8 mouse cellular contexts compared by ENCODE assay signal in the genomic region with DNA sequence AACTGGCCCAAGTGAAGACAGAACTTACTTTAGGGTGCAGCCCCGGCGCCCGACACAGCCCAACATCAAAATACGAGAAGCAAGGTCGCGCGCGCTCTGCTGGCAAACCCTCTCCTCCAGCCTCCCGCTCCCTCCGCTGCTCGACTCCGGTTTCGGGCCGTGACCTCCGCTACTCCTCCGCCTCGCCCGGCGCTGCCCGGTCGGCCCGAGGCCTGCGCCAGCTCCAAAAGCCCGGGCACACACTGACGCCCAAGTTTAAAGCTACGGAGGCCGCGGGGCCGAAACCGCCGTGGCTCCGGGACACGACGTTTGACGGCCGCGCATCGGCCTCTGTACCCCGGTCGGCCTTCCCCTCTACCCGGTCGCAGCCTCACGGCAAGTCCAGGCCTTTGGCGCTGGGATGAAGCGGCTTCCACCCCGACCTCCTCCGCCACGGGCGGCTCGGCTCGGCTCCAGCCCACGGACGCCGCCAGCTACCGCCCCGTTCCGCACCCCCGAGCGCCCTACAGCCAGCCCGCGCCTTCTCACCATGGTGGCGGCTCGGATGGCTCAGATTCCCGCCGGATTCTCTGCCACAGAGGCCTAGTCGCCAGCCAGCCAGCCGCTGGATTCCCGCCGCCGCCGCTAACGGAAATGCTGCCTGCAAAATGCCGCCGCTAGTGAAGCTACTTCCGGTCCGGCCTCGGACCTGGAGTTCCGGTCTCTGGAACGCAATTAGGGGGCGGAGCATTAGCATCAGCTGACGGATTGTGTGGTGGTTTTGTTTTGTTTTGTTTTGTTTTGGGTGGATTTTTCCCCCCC. TPM values are rescaled to one million over a fixed set of nuclear protein-coding genes. Genes with fewer than 3 reads are reported as not detected.
A peak's percentile ranks its signal among the peaks of the same experiment; 100 is the strongest.
DNase-seq lines count a peak whose midpoint lies in the region; ATAC-seq lines count a peak whose summit lies in the region.

A gene (minus strand): TSS at position 698 of the 801 bp plus-strand sequence.

- H3K9me3 ChIP-seq in hindbrain, embryonic 13.5 days, result no peaks in the 10 kb centered on the region

- no peaks in the 10 kb centered on the region for H3K27me3 ChIP-seq in hindbrain, embryonic 13.5 days

- H3K36me3 ChIP-seq in hindbrain, embryonic 13.5 days, result peaks cover 26% of the 10 kb centered on the region

- peak within 1 kb of the TSS; percentile 92 for H3K4me2 ChIP-seq in hindbrain, embryonic 13.5 days

- WGBS in hindbrain, embryonic 13.5 days, result under 1% methylated on average over 81 of the region's 81 CpGs

- peak within 1 kb of the TSS; percentile 99 for H3K4me3 ChIP-seq in hindbrain, embryonic 13.5 days

- peaks cover 27% of the 10 kb centered on the region for H3K4me1 ChIP-seq in hindbrain, embryonic 13.5 days (replicated peaks)

- peak within 1 kb of the TSS; percentile 99 for H3K9ac ChIP-seq in hindbrain, embryonic 13.5 days

- peak; percentile 96 for DNase-seq in NIH3T3 (ENCODE audit: low read depth)
- peak; percentile 95 to 96 for DNase-seq in cerebellum, postnatal 10 days
- DNase-seq in frontal cortex, postnatal 14 days (ENCODE audit: low spot score in 2 of 2), result peak; percentile 82
- DNase-seq in layer of hippocampus, postnatal 25 days (ENCODE audit: extremely low spot score in 1 of 2, low spot score in 1 of 2), result peak; percentile 80 to 85
- DNase-seq in lung, postnatal 25 days (ENCODE audit: low spot score), result peak; percentile 92
- DNase-seq in retina, embryonic 14.5 days (ENCODE audit: low spot score), result peak; percentile 95
- peak; percentile 87 for DNase-seq in thymus, postnatal 4 days

- peak within 1 kb of the TSS; percentile 98 for H3K27ac ChIP-seq in hindbrain, embryonic 13.5 days

- ATAC-seq in hindbrain, embryonic 13.5 days (ENCODE audit: low FRiP score), result peak; percentile 96

RNA-seq across cellular contexts. Expression of the gene that starts here (rescaled TPM):
- 373 and 377 TPM in 2 replicates for polyA plus RNA-seq in hindbrain, embryonic 13.5 days (2015; fragmentation: Nextera tagmentation; extraction: Ambion mirVana)
- 100 to 1,000 TPM; 101 to 123 TPM for total RNA-seq in layer of hippocampus, postnatal 25 days (2021)

Comparison
In these comparisons a context has a peak if more than half of its experiments do, and no peak if none do; other contexts are left out.
1. Peak in every context shown above with its lines: DNase-seq, ATAC-seq, H3K4me3 ChIP-seq and H3K27ac ChIP-seq.